Mouse (Mus musculus) hindbrain, embryonic 12.5 days (tissue): ENCODE data around the gene Zfp36. TPM values are rescaled to one million over a fixed set of nuclear protein-coding genes. Genes with fewer than 3 reads are reported as not detected.
A peak's percentile ranks its signal among the peaks of the same experiment; 100 is the strongest.

Source experiments
- ATAC-seq: fragments of 200-750 bp; cut with Nextera tagmentation; 2 replicates; pipeline ENCODE4 v1.8.0; 2017; ENCODE audit warnings: moderate TSS enrichment; ENCODE audit not compliant: low FRiP score
- H3K27ac ChIP-seq: fragments of 300-500 bp; sonication (generic); 2 replicates; pipeline ENCODE4 v1.5.1; 2016; ENCODE audit warnings: mild to moderate bottlenecking
- H3K27me3 ChIP-seq: fragments of 300-500 bp; sonication (generic); 2 replicates; pipeline ENCODE4 v1.6.1; 2016; ENCODE audit warnings: mild to moderate bottlenecking
- H3K36me3 ChIP-seq: fragments of 300-500 bp; sonication (generic); 2 replicates; pipeline ENCODE4 v1.6.1; 2016; ENCODE audit warnings: mild to moderate bottlenecking
- H3K4me1 ChIP-seq: fragments of 300-500 bp; sonication (generic); 2 replicates; pipeline ENCODE4 v1.6.1; 2016
- H3K4me2 ChIP-seq: fragments of 300-500 bp; sonication (generic); replicated peaks from 2 replicates; pipeline ENCODE4 v1.6.1; 2016; ENCODE audit warnings: mild to moderate bottlenecking
- H3K4me3 ChIP-seq: fragments of 300-500 bp; sonication (generic); 2 replicates; pipeline ENCODE4 v1.5.1; 2016; ENCODE audit warnings: mild to moderate bottlenecking
- H3K9ac ChIP-seq: fragments of 300-500 bp; sonication (generic); 2 replicates; pipeline ENCODE4 v1.6.1; 2016; ENCODE audit warnings: mild to moderate bottlenecking, moderate library complexity
- H3K9me3 ChIP-seq: fragments of 300-500 bp; sonication (generic); replicated peaks from 2 replicates; pipeline ENCODE4 v1.6.1; 2016; ENCODE audit warnings: mild to moderate bottlenecking
- WGBS: fragments of 180-500 bp; shearing (Covaris S2); methylation state at CpG from one replicate; pipeline ENCODE4 v1.1.7; 2016; 5-methylcytosine and 5-hydroxymethylcytosine counted together
- polyA plus RNA-seq: library from polyadenylated mRNA; unstranded; fragments of >200 nt; fragmentation: Nextera tagmentation; extraction: Ambion mirVana; gene quantifications from 2 replicates; pipeline ENCODE4 v1.2.1, GENCODE M21; 2016

The Zfp36 gene
- polyA plus RNA-seq, 1 experiment from 2014 or later: 6.3 TPM

DNA sequence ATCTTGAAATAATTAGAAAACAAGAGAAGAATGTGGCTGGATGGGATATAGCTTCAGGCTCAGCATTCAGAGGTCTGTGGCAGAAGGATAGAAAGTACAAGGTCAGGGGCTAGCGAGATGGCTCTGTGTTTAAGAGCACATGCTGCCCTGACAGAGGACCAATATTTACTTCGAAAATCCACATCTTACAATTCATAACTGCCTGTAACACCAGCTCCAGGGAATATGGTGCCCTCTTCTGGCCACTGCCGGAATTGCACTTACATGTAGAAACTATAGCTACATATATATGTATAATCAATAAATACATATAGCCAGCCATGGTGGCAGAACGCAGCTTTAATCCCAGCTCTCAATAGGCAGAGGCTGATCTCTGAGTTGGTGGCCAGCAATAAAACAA is 35.4 kb downstream of the Zfp36 start:
- no peak for ATAC-seq
- peaks cover 3% of the 10 kb centered on the region for H3K4me1 ChIP-seq
- no peak overlapping the region for H3K9ac ChIP-seq
- H3K36me3 ChIP-seq: no peaks in the 10 kb centered on the region
- no peaks in the 10 kb centered on the region for H3K27me3 ChIP-seq
- H3K27ac ChIP-seq: no peak overlapping the region
- no peaks in the 10 kb centered on the region for H3K9me3 ChIP-seq
- H3K4me3 ChIP-seq: no peak overlapping the region
- no peak overlapping the region for H3K4me2 ChIP-seq
- WGBS: 5% methylated on average over 4 of the region's 4 CpGs

DNA sequence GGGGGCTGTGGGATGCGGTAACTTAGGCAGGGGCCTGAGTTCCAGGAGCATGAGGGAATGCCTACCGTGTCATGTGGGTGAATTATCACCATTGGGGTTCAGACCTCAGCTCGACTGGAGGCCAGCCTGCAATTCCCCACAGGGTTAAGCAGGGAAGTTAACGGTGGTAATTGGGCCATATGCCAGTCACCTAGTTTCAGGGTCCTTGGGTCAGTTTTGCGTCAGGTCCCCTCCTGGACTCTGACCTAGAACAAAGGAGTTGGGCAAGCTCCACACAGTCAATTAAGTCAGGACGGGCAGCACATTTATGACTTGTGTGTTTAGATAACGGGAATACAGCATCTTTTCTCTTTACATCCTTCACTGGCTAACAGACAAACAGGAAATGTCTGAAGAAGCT is 38.7 kb downstream of the Zfp36 start:
- no peaks in the 10 kb centered on the region for H3K36me3 ChIP-seq
- H3K27me3 ChIP-seq: no peaks in the 10 kb centered on the region
- no peak for ATAC-seq
- H3K4me2 ChIP-seq: no peak overlapping the region
- peaks cover 9% of the 10 kb centered on the region for H3K4me1 ChIP-seq
- H3K27ac ChIP-seq: no peak overlapping the region
- 0 out of 2 replicates have a peak overlapping the region, but pooled peaks have one; percentile 18 for H3K9ac ChIP-seq
- H3K9me3 ChIP-seq: no peaks in the 10 kb centered on the region
- H3K4me3 ChIP-seq: no peak overlapping the region
- WGBS: 54% methylated on average over 7 of the region's 7 CpGs

DNA sequence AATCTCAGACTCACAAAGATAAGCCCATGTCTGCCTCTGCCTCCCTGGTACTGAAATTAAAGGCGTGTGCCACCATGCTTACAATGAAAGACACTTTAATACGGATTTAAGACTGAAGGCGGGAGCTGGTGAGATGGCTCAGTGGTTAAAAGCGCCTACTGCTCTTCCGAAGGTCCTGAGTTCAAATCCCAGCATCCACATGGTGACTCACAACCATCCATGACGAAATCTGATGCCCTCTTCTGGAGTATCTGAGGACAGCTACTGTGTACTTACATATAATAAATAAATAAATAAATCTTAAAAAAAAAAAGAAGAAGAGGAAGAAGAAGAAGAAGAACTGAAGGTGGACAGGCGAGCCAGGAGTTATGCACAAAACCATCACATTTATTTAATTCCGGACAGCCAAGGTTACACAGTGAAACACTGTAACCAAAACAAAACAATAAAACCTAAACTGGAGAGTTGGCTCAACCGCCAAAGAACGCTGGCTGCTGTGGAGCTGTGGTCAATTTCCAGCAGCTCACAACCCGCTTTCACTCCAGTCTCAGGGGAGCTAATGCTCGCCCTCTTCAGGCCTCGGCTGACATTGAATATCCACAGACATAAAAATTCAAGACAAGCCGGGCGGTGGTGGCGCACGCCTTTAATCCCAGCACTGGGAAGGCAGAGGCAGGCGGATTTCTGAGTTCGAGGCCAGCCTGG is 40.7 kb downstream of the Zfp36 start:
- H3K27ac ChIP-seq: peak overlapping the region; percentile 86; the same call in 1 of the 2 replicates
- 78% methylated on average over 19 of the region's 19 CpGs for WGBS
- H3K4me2 ChIP-seq: peak overlapping the region; percentile 76
- H3K27me3 ChIP-seq: no peaks in the 10 kb centered on the region
- no peak overlapping the region for H3K9ac ChIP-seq
- no peak for ATAC-seq
- no peaks in the 10 kb centered on the region for H3K9me3 ChIP-seq
- peaks cover 17% of the 10 kb centered on the region for H3K4me1 ChIP-seq
- no peaks in the 10 kb centered on the region for H3K36me3 ChIP-seq
- peak overlapping the region; percentile 90 for H3K4me3 ChIP-seq

DNA sequence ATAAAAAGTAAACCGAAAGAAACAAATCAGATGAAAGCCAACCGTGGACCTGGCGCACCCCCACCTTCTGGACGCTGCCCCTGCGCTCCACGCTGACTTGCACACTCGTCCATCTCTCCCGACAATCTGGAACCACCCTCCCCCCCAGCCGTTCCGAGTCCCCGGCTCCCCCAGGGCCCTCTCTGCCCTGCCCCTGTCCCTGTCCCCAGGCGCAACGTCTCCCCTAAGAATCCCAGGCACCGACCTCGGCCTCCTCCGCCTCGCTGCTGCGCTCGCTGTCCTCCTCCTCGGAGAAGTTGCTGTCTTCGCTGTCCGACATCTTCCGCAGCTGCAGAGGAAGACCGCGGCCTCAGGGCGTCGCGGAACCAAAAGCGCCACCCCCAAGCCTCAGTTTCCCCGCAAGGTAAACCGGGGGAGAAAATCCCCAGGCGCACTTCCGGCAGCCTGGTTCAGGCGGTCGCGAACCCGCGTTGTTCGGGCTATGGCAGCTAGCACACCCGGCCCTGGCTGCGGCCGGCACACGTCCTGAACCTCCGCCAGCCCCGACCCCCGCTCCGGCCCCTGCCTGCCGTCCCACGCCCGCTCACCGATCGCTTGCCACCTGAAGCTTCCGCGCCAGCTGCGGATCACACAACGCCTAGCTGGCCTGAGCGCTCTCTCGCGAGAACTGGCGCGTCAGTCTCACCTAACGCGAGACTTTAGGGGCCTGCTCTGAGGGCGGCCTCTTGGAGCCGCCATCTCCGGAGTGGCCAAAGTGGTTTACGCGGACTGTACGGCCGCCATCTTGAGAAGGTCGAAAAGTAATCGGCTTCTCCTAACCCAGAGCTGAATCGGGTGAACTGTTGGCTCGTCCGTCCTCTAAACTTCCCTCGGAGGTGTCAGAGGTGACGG is 41.7 kb downstream of the Zfp36 start, which contains the start of gene Supt5:
TSS of gene Supt5 (minus strand) at position 639 of the 891 bp plus-strand sequence.
- peak; percentile 98 for ATAC-seq
- H3K4me1 ChIP-seq: peaks cover 17% of the 10 kb centered on the region
- 0 out of 2 replicates have a peak, but pooled peaks cover 3% of the 10 kb centered on the region for H3K36me3 ChIP-seq
- H3K9ac ChIP-seq: peak within 1 kb of the TSS; percentile 95
- peak within 1 kb of the TSS; percentile 76 for H3K4me2 ChIP-seq
- peak within 1 kb of the TSS; percentile 86 for H3K27ac ChIP-seq
- H3K27me3 ChIP-seq: no peaks in the 10 kb centered on the region
- H3K4me3 ChIP-seq: peak within 1 kb of the TSS; percentile 90
- under 1% methylated on average over 74 of the region's 77 CpGs for WGBS
- H3K9me3 ChIP-seq: no peaks in the 10 kb centered on the region

DNA sequence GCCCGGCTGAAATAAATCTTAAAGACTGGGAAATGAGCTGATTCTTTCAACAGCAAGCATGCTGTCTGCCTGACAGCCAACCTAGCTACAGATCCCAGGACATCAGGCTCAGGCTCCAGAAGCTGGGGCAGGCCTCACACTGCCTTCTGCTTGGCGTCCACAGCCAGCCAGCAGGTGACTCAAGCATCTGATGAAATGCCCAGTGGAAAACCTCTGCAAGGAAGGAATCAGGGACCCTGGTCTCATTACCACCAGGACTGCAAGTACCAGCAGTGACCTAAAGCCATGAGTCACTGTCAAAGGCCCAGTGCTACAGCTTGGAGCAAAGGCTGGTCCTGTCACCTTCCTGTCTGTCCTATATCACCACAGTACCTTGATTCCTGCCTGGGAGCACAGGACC is 44.6 kb downstream of the Zfp36 start:
- Histone ChIP-seq H3K36me3 (peaks cover 21% of the 10 kb centered on the region), H3K9me3 (no peaks in the 10 kb centered on the region), H3K27ac (no peak overlapping the region), H3K27me3 (no peaks in the 10 kb centered on the region), H3K4me1 (peaks cover 17% of the 10 kb centered on the region), H3K4me3 (no peak overlapping the region), H3K4me2 (no peak overlapping the region), H3K9ac (no peak overlapping the region)
- 93% methylated on average over 2 of the region's 2 CpGs for WGBS
- ATAC-seq: no peak

DNA sequence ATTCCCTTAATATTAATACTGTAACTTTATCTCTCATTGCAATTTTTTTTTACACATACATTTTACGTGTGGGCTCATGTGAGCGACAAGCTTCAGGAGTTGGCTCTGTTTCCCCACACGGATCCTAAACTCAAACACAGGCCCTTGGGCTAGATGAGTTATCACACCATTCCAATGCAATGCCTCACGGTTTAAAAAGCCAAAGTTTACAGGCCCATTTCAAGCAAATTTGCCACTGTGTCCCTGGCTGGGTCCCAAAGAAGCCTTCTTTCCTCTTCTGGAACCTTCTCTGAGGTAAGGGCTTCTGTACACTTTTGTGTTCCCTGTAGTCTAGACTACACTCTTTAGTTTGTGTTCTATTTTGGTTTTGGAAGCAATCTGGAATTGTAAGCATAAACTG is 45.5 kb downstream of the Zfp36 start:
- H3K4me3 ChIP-seq: no peak overlapping the region
- no peak overlapping the region for H3K27ac ChIP-seq
- H3K4me2 ChIP-seq: no peak overlapping the region
- peaks cover 30% of the 10 kb centered on the region for H3K36me3 ChIP-seq
- H3K9ac ChIP-seq: no peak overlapping the region
- ATAC-seq: no peak
- H3K4me1 ChIP-seq: peaks cover 17% of the 10 kb centered on the region
- H3K27me3 ChIP-seq: no peaks in the 10 kb centered on the region
- 97% methylated on average over 4 of the region's 4 CpGs for WGBS
- no peaks in the 10 kb centered on the region for H3K9me3 ChIP-seq

DNA sequence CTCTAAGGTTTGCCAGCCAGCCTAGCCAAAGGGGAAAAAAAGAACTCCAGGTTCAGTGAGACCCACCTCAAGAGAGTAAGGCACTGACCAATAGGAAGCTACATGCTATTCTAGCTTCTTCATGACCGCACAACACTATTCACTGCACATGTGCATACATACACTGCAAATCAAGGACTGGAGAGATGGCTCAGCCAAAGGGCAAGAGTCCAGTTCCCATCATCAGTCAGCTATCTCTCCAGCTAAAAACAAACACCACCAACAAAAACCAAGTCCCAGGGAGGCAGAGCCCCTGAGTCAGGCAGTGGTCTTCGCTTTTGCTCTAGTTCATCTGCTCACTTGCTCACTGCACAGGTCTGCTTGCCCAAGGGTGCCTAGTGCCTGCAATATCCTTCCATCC is 51.8 kb downstream of the Zfp36 start:
- Histone ChIP-seq H3K4me2 (no peak overlapping the region), H3K27me3 (no peaks in the 10 kb centered on the region), H3K9me3 (no peaks in the 10 kb centered on the region), H3K27ac (no peak overlapping the region), H3K9ac (no peak overlapping the region), H3K36me3 (peaks cover 89% of the 10 kb centered on the region), H3K4me1 (no peaks in the 10 kb centered on the region), H3K4me3 (no peak overlapping the region)
- ATAC-seq: no peak
- 95% methylated on average over 2 of the region's 2 CpGs for WGBS

Other genes starting within 250 kb of the Zfp36 start
- gene Fbl, start 210.5 kb downstream of the Zfp36 start, polyA plus RNA-seq: 115 and 120 TPM in 2 replicates
- gene Dyrk1b, start 200.8 kb downstream of the Zfp36 start, polyA plus RNA-seq: 21.5 and 21.7 TPM in 2 replicates
- gene Eid2, start 112.4 kb downstream of the Zfp36 start, polyA plus RNA-seq: 19.3 and 20.0 TPM in 2 replicates
- gene Eid2b, start 102.5 kb downstream of the Zfp36 start, polyA plus RNA-seq: 26.7 and 28.4 TPM in 2 replicates
- gene Selenov, start 89.1 kb downstream of the Zfp36 start, polyA plus RNA-seq: 0.34 and 0.82 TPM in 2 replicates
- gene Dll3, start 78.0 kb downstream of the Zfp36 start, polyA plus RNA-seq: 56.6 and 58.9 TPM in 2 replicates
- 142 and 160 TPM in 2 replicates for gene Timm50, start 68.2 kb downstream of the Zfp36 start, polyA plus RNA-seq
- 105 and 112 TPM in 2 replicates for gene Supt5, start 41.5 kb downstream of the Zfp36 start, polyA plus RNA-seq
- gene Rps16, start 29.6 kb downstream of the Zfp36 start, polyA plus RNA-seq: 514 and 573 TPM in 2 replicates
- 71.7 and 74.9 TPM in 2 replicates for gene Plekhg2, start 7.7 kb downstream of the Zfp36 start, polyA plus RNA-seq
- gene Med29, start 12.5 kb upstream of the Zfp36 start, polyA plus RNA-seq: 39.6 and 42.2 TPM in 2 replicates
- 83.9 and 85.9 TPM in 2 replicates for gene Paf1, start 12.7 kb upstream of the Zfp36 start, polyA plus RNA-seq
- gene Gmfg, start 57.2 kb upstream of the Zfp36 start, polyA plus RNA-seq: 5.9 and 6.5 TPM in 2 replicates
- gene Lrfn1, start 71.7 kb upstream of the Zfp36 start, polyA plus RNA-seq: 14.0 and 15.9 TPM in 2 replicates
- not detected in 2 replicates for gene Ifnl2, start 130.2 kb upstream of the Zfp36 start, polyA plus RNA-seq
- not detected in 2 replicates for gene Ifnl3, start 142.6 kb upstream of the Zfp36 start, polyA plus RNA-seq
- gene Sycn, start 160.6 kb upstream of the Zfp36 start, polyA plus RNA-seq: not detected in 2 replicates
- gene Nccrp1, start 167.0 kb upstream of the Zfp36 start, polyA plus RNA-seq: not detected in 2 replicates
- 35.6 and 38.6 TPM in 2 replicates for gene Samd4b, start 217.9 kb upstream of the Zfp36 start, polyA plus RNA-seq
- 31.8 and 34.3 TPM in 2 replicates for gene Pak4, start 217.9 kb upstream of the Zfp36 start, polyA plus RNA-seq